Mouse (Mus musculus): ENCODE data around the gene Ncam1. TPM values are rescaled to one million over a fixed set of nuclear protein-coding genes. Genes with fewer than 3 reads are reported as not detected.

The Ncam1 gene
- total and polyA plus RNA-seq, 3 experiments = 0.08 TPM; not detected in 2

- no peaks in the 10 kb centered on the region for H3K9me3 ChIP-seq (replicated peaks; ENCODE audit: low read length)
- H3K36me3 ChIP-seq (replicated peaks in 1 of 2; ENCODE audit: control insufficient read depth in 1 of 2, insufficient read depth in 1 of 2, low read length in 1 of 2) = no peaks in the 10 kb centered on the region
- H3K9ac ChIP-seq (ENCODE audit: insufficient read depth, low read depth) = no peak overlapping the region
- DNase-seq (ENCODE audit: extremely low read depth) = no peak
- dilution Hi-C loops (cut with MboI; ENCODE audit: extremely low pct_ligation_motif_present, extremely low pct_unique_long_range_greater_than_20kb, low sequenced_read_pairs) = no loop called here
- TF ChIP-seq EP300 (IDR thresholded peaks at IDR 0.05; ENCODE audit: low read length) (no peak), IRF4 (IDR thresholded peaks at IDR 0.05; ENCODE audit: low read depth, low read length) (no peak), CHD1 (IDR thresholded peaks at IDR 0.05; ENCODE audit: low read depth, low read length) (no peak), HCFC1 (IDR thresholded peaks at IDR 0.05; ENCODE audit: low read depth, low read length) (no peak), NRF1 (IDR thresholded peaks at IDR 0.05; ENCODE audit: low read depth, low read length) (no peak), POLR2AphosphoS2 (IDR thresholded peaks at IDR 0.05; ENCODE audit: low read depth, low read length) (no peak), UBTF (IDR thresholded peaks at IDR 0.05; ENCODE audit: low read depth, low read length) (no peak), MXI1 (IDR thresholded peaks at IDR 0.05; ENCODE audit: low read depth, low read length) (no peak), RAD21 (IDR thresholded peaks at IDR 0.05; ENCODE audit: low read depth, low read length) (no peak), KAT2A (IDR thresholded peaks at IDR 0.05; ENCODE audit: insufficient replicate concordance, low read length) (no peak), MEF2A (IDR thresholded peaks at IDR 0.05; ENCODE audit: borderline replicate concordance, low read depth, low read length) (no peak)
- H3K4me3 ChIP-seq (replicated peaks in 1 of 3; ENCODE audit: low read depth in 2 of 3, low read length in 2 of 3, poor library complexity in 1 of 3) = no peak overlapping the region
- no peaks in the 10 kb centered on the region for H3K27me3 ChIP-seq (replicated peaks)
- H3K79me2 ChIP-seq (replicated peaks; ENCODE audit: control insufficient read depth, extremely low read depth, insufficient read depth, poor library complexity, severe bottlenecking) = no peaks in the 10 kb centered on the region
- no peak overlapping the region for H3K4me2 ChIP-seq (ENCODE audit: insufficient read depth, low read depth, poor library complexity, severe bottlenecking)
- in situ Hi-C loops (cut with MboI; ENCODE audit: low pct_ligation_motif_present, low pct_unique_long_range_greater_than_20kb, low sequenced_read_pairs) = no loop called here
- H3K4me1 ChIP-seq (ENCODE audit: control insufficient read depth in 1 of 2, insufficient read depth in 2 of 2) = no peaks in the 10 kb centered on the region
- H3K27ac ChIP-seq (ENCODE audit: insufficient read depth, low read depth) = no peak overlapping the region
Observed at GRCm38 (mm10) chr9:49565846-49566245, 232.9 kb downstream of the Ncam1 start.

GRCm38 (mm10) chr9:49558941-49559340, 239.8 kb downstream of the Ncam1 start:
- dilution Hi-C loops (cut with MboI; ENCODE audit: extremely low pct_ligation_motif_present, extremely low pct_unique_long_range_greater_than_20kb, low sequenced_read_pairs) = no loop called here

GRCm38 (mm10) chr9:49551353-49551752, 247.4 kb downstream of the Ncam1 start:
- Histone ChIP-seq H3K79me2 (replicated peaks; ENCODE audit: control insufficient read depth, extremely low read depth, insufficient read depth, poor library complexity, severe bottlenecking) (no peaks in the 10 kb centered on the region), H3K9me3 (replicated peaks; ENCODE audit: low read length) (no peaks in the 10 kb centered on the region), H3K4me3 (replicated peaks in 1 of 3; ENCODE audit: low read depth in 2 of 3, low read length in 2 of 3, poor library complexity in 1 of 3) (no peak overlapping the region), H3K4me1 (ENCODE audit: control insufficient read depth in 1 of 2, insufficient read depth in 2 of 2) (peaks cover 0 to 10% of the 10 kb centered on the region in 2 experiments; a peak in 2 of 4 replicates), H3K9ac (ENCODE audit: insufficient read depth, low read depth) (no peak overlapping the region), H3K36me3 (replicated peaks in 1 of 2; ENCODE audit: control insufficient read depth in 1 of 2, insufficient read depth in 1 of 2, low read length in 1 of 2) (no peaks in the 10 kb centered on the region), H3K4me2 (ENCODE audit: insufficient read depth, low read depth, poor library complexity, severe bottlenecking) (no peak overlapping the region), H3K27ac (ENCODE audit: insufficient read depth, low read depth) (no peak overlapping the region), H3K27me3 (replicated peaks) (no peaks in the 10 kb centered on the region)
- in situ Hi-C loops (cut with MboI; ENCODE audit: low pct_ligation_motif_present, low pct_unique_long_range_greater_than_20kb, low sequenced_read_pairs) = no loop called here
- no peak for TF ChIP-seq BHLHE40 (IDR thresholded peaks at IDR 0.05; ENCODE audit: low read depth, low read length)
- TF ChIP-seq SIN3A (IDR thresholded peaks at IDR 0.05; ENCODE audit: low read length) = no peak
- TF ChIP-seq SMC3 (IDR thresholded peaks at IDR 0.05; ENCODE audit: low read depth, low read length) = no peak
- peak; percentile 18; the same call in 1 of the 2 replicates for TF ChIP-seq IRF4 (IDR thresholded peaks at IDR 0.05; ENCODE audit: low read depth, low read length)
- DNase-seq (ENCODE audit: extremely low read depth) = no peak
- dilution Hi-C loops (cut with MboI; ENCODE audit: extremely low pct_ligation_motif_present, extremely low pct_unique_long_range_greater_than_20kb, low sequenced_read_pairs) = no loop called here

More at GRCm38 (mm10) chr9:49558941-49559340, 239.8 kb downstream of the Ncam1 start:
- in situ Hi-C loops (cut with MboI; ENCODE audit: low pct_ligation_motif_present, low pct_unique_long_range_greater_than_20kb, low sequenced_read_pairs) = no loop called here
- H3K79me2 ChIP-seq (replicated peaks; ENCODE audit: control insufficient read depth, extremely low read depth, insufficient read depth, poor library complexity, severe bottlenecking) = no peaks in the 10 kb centered on the region
- no peaks in the 10 kb centered on the region for H3K27me3 ChIP-seq (replicated peaks)
- no peak overlapping the region for H3K27ac ChIP-seq (ENCODE audit: insufficient read depth, low read depth)
- DNase-seq (ENCODE audit: extremely low read depth) = no peak
- H3K4me2 ChIP-seq (ENCODE audit: insufficient read depth, low read depth, poor library complexity, severe bottlenecking) = peak overlapping the region; percentile 15; the same call in 1 of the 2 replicates
- peaks cover 0 to 4% of the 10 kb centered on the region in 2 experiments; a peak in 3 of 4 replicates for H3K4me1 ChIP-seq (ENCODE audit: control insufficient read depth in 1 of 2, insufficient read depth in 2 of 2)
- no peaks in the 10 kb centered on the region for H3K36me3 ChIP-seq (replicated peaks in 1 of 2; ENCODE audit: control insufficient read depth in 1 of 2, insufficient read depth in 1 of 2, low read length in 1 of 2)
- no peak overlapping the region for H3K4me3 ChIP-seq (replicated peaks in 1 of 3; ENCODE audit: low read depth in 2 of 3, low read length in 2 of 3, poor library complexity in 1 of 3)
- H3K9me3 ChIP-seq (replicated peaks; ENCODE audit: low read length) = no peaks in the 10 kb centered on the region
- H3K9ac ChIP-seq (ENCODE audit: insufficient read depth, low read depth) = no peak overlapping the region
- peak; percentile 76 for TF ChIP-seq ZNF384 (IDR thresholded peaks at IDR 0.05; ENCODE audit: low read depth, low read length)
- no peak for TF ChIP-seq SIN3A (IDR thresholded peaks at IDR 0.05; ENCODE audit: low read length)
- no peak for TF ChIP-seq ZKSCAN1 (IDR thresholded peaks at IDR 0.05; ENCODE audit: borderline replicate concordance, low read depth, low read length)
- no peak for TF ChIP-seq ETS1 (conservative IDR thresholded peaks at IDR 0.05; ENCODE audit: low read depth, low read length)
- no peak for TF ChIP-seq TCF12 (IDR thresholded peaks at IDR 0.05; ENCODE audit: low read depth, low read length)
- no peak for TF ChIP-seq UBTF (IDR thresholded peaks at IDR 0.05; ENCODE audit: low read depth, low read length)
